Mouse (Mus musculus) cerebellum, adult 2 months (tissue): ENCODE results near the gene Crygb. TPM values are rescaled to one million over a fixed set of nuclear protein-coding genes. Genes with fewer than 3 reads are reported as not detected.
A peak's percentile ranks its signal among the peaks of the same experiment; 100 is the strongest.

ENCODE experiments used
- DNase-seq, 2 experiments: peaks; one replicate each; pipeline ENCODE4 v3.0.0; 2021
- H3K27ac ChIP-seq: fragments of 200-500 bp; 2 replicates; pipeline ENCODE4 v1.5.1; 2012; ENCODE audit warnings: low read length, control low read depth, inconsistent platforms; ENCODE audit not compliant: insufficient read depth
- H3K27me3 ChIP-seq: fragments of 200-500 bp; 2 replicates; pipeline ENCODE4 v1.6.1; 2012; ENCODE audit warnings: inconsistent platforms, mild to moderate bottlenecking, low read length, moderate library complexity; ENCODE audit not compliant: control insufficient read depth, insufficient read depth
- H3K4me1 ChIP-seq: fragments of 200-500 bp; 2 replicates; pipeline ENCODE4 v1.6.1; 2011; ENCODE audit warnings: low read length; ENCODE audit not compliant: control insufficient read depth, insufficient read depth
- H3K4me3 ChIP-seq: fragments of 200-500 bp; replicated peaks from 2 replicates; pipeline ENCODE3; 2011; ENCODE audit warnings: mild to moderate bottlenecking, low read depth, low read length, control low read depth; ENCODE audit not compliant: insufficient read depth
- CTCF ChIP-seq: fragments of 200-500 bp; IDR thresholded peaks from 2 replicates; pipeline ENCODE4 v1.5.1; 2011; ENCODE audit warnings: low read depth, mild to moderate bottlenecking, control low read depth, low read length, moderate library complexity, borderline replicate concordance; ENCODE audit not compliant: insufficient read depth
- POLR2A ChIP-seq: fragments of 200-500 bp; IDR thresholded peaks from 2 replicates; pipeline ENCODE4 v1.6.1; 2011; ENCODE audit warnings: low read length, control low read depth, borderline replicate concordance; ENCODE audit not compliant: insufficient read depth
- WGBS: fragments of 180-500 bp; shearing (Covaris S2); methylation state at CpG from one replicate; pipeline ENCODE4 v1.1.7; 2018; 5-methylcytosine and 5-hydroxymethylcytosine counted together
- polyA plus RNA-seq: library from polyadenylated mRNA; depleted of rRNA; stranded (reverse); fragments of >200 nt; gene quantifications from 2 replicates; pipeline ENCODE4 v1.2.3, GENCODE M21; 2012; rRNA removed

Gene Crygb
- not detected in 2 replicates for polyA plus RNA-seq

DNA sequence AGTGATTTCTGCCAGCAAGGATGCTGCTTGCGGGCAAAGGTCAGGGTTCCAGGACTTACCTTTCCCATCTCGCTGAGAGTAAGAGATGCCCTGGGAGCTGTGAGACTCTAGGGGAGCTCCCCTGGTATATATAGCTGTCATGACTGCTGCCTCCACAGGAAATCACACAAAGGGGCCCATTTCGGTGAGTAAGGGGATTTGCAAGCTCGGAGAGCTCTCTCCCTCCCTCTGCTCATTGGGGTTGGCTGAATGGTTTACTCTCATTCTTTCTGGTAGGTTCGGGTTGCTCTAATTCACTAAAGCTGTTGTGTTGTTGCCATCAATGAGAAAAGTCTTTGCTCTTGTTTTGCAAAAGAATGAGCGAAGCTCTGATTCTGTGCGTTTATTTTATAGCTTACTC, at the start of gene Crygb:
Crygb (minus strand) TSS at position 101 of the 400 bp plus-strand sequence.
- TF ChIP-seq POLR2A (no peak), CTCF (no peak)
- H3K4me1 ChIP-seq, result no peaks in the 10 kb centered on the region
- DNase-seq, result no peak
- H3K4me3 ChIP-seq, result no peak within 1 kb of the TSS
- no peak within 1 kb of the TSS for H3K27ac ChIP-seq
- WGBS, result 47% methylated on average over 7 of the region's 7 CpGs
- H3K27me3 ChIP-seq, result no peaks in the 10 kb centered on the region

DNA sequence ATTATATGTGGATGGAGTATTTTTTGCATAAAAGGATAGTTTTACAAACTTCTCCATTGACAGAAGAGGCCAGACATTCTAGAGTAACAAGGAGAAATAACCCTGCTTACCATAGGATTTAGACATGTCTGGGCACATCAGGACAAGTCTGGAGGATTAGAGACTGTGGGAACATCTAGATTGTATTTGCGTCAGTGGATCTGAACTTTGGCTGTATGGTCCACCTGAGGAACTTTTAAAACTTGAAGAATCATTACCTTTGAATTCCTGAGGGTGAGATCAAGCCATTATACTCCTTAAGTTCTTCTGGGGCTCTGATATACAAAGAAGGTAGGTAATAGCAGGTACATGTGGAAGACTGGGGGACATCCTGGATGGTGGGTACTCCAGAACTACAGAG, 49.6 kb upstream of the Crygb start:
- Histone ChIP-seq H3K27me3 (no peaks in the 10 kb centered on the region), H3K4me3 (no peak overlapping the region), H3K4me1 (no peaks in the 10 kb centered on the region), H3K27ac (no peak overlapping the region)
- TF ChIP-seq POLR2A, result no peak
- no peak for TF ChIP-seq CTCF
- DNase-seq, result no peak
- WGBS, result 94% methylated on average over 1 of the region's 1 CpGs

DNA sequence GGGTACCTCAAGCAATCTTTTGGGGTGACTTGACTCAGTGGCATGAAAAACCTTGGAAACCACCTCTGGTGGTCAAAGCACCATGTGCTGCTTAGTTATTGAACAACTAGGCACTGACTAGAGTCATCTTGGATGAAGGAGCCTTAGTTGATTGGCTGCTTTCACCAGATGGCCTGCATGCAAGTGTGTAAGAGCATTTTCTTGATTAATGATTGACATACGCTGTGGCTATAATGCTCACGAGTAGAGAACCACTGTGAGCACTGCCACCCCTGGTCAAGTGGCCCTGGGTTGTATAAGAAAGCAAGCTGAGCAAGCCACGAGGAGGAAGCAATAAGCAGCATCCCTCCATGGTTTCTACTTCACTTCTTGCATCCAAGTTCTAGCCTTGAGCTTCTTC, 48.1 kb upstream of the Crygb start:
- no peak overlapping the region for H3K27ac ChIP-seq
- H3K4me3 ChIP-seq, result no peak overlapping the region
- no peak for DNase-seq
- 77% methylated on average over 3 of the region's 3 CpGs for WGBS
- no peaks in the 10 kb centered on the region for H3K27me3 ChIP-seq
- H3K4me1 ChIP-seq, result no peaks in the 10 kb centered on the region
- no peak for TF ChIP-seq POLR2A
- no peak for TF ChIP-seq CTCF

DNA sequence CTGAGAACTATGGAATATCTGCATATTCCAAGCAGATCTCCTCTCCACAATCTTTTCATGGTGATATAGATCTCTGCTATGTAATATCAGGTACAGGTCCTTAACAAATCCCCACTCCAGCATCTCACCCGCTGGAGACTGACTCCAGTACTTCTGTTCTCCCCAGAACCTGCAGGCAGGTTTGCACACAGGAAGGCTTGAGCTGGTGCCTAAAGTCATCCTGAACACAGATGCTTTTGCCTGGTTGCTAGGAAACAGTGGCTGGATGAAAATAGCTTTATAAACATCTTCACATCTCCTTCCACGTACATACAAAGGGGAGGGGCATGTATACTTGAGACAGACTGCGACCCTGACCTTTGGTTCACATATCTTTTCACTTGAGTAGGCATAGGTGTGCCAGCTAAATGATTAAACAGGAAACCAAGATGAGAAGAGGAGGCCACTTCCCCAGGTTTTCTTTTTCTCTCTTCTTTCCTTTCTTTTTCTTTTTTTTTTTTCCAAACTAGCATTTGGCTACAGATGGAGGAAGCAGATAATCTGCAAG, 47.6 kb upstream of the Crygb start:
- DNase-seq, result no peak
- no peak overlapping the region for H3K4me3 ChIP-seq
- no peak overlapping the region for H3K27ac ChIP-seq
- TF ChIP-seq POLR2A (no peak), CTCF (no peak)
- H3K27me3 ChIP-seq, result no peaks in the 10 kb centered on the region
- WGBS, result 67% methylated on average over 3 of the region's 3 CpGs
- H3K4me1 ChIP-seq, result no peaks in the 10 kb centered on the region

DNA sequence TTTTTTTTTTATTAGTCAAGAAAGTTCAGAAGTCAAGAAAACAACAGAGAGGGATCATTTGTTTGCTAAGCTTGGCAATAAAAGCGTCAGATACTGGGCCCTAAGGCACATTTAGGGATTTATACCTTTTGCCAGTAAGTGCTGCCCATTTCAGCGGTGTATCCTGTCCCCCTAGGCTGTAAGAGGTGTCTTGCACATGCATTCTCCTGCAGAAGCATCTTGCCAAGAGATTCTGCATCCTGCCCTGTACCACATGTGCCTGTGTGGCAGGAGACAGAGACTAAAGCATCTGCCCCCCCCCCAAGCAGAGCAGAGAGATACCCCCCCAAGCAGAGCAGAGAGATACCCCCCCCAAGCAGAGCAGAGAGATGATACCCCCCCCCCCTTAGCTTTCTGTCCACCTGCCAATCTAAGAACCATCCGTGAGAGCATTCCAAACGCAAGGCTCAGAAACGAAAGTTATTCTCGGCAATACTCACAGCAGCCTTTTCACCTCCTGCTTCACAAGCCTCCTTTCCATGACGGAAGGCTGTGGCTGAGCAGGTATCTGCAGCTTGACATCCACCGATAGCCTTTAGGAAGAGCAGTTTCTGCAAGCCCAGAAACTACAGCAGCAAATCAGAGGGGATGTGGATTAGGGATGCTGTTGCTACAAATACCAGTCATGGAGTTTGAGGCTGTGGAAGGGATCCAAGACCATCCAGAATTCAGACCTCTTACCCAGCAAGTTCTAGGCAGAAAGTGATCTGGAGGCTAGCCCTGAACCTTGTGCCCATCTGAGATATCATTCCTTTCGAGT, 40.7 kb upstream of the Crygb start, which contains the start of gene D630023F18Rik:
D630023F18Rik (minus strand) TSS at position 641 of the 799 bp plus-strand sequence.
- Histone ChIP-seq H3K27me3 (no peaks in the 10 kb centered on the region), H3K4me3 (peak within 1 kb of the TSS; percentile 77), H3K4me1 (no peaks in the 10 kb centered on the region), H3K27ac (no peak within 1 kb of the TSS)
- peak in 1 of 2 experiments; percentile 7 for DNase-seq
- WGBS, result 11% methylated on average over 9 of the region's 9 CpGs
- TF ChIP-seq POLR2A (no peak), CTCF (no peak)

DNA sequence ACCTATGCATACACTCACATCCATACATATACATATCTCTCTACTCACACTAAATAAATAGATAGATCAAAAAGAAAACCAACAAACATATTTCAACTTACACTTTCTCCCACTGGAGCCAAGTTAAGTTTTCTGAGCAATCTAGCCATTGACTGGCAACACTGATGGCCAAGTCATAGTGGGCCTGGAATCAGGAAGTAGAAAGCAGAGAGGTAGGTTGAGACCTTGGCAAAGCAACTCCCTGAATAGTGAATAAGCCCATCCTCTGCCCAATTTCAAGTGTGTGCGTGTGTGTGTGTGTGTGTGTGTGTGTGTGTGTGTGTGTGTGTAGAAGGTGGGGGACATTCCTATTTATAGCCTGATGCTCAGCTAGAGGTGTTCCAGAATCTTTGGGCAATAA, 37.4 kb upstream of the Crygb start, which contains the start of gene Gm28845:
Gm28845 (minus strand) TSS at position 121 of the 400 bp plus-strand sequence.
- Histone ChIP-seq H3K27me3 (no peaks in the 10 kb centered on the region), H3K4me3 (no peak within 1 kb of the TSS), H3K27ac (no peak within 1 kb of the TSS), H3K4me1 (no peaks in the 10 kb centered on the region)
- 81% methylated on average over 1 of the region's 1 CpGs for WGBS
- DNase-seq, result no peak
- TF ChIP-seq POLR2A, result no peak
- no peak for TF ChIP-seq CTCF

DNA sequence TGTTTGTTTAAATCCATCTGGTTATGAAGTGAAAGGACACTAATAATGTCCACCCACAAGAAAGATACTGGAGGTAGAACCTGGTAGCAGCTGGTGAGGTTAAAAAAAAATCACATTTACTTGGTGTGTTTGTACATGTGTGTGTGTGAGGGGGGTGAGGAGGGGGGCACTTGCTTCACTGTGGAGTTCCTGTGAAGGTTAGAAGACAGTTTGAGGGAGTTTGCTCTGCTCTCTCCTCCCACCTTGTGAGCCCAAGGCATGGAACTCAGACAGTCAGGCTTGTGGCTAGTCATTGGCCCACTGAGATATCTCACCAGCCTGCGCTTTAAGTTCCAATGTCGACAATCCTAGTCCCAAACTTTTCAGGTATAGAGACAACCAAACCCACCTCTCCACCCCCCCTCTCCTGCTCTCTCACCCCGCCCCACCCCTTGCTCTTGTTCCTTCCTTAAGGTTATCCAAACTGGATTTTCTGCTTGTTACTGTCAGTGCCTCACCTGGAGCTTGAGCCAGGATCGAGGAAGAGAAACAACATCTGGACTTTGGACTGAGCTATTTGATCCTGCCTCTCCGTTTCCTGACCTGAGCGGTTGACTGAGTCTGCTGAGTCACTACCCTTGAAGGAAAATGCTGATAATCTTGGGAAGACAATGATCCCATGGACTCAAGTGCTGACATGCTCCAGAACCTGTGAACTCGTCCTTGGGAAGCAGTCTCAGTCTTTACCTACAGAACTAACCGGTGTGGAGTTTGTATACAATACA, 36.2 kb upstream of the Crygb start:
- no peak for TF ChIP-seq POLR2A
- TF ChIP-seq CTCF, result no peak
- DNase-seq, result no peak
- Histone ChIP-seq H3K4me3 (no peak overlapping the region), H3K27ac (no peak overlapping the region), H3K4me1 (no peaks in the 10 kb centered on the region), H3K27me3 (no peaks in the 10 kb centered on the region)
- WGBS, result 80% methylated on average over 8 of the region's 8 CpGs
